Mouse (Mus musculus): ENCODE measurements at regions not wholly inside any gene's neighbourhood (a gene's known extent, or its start where the extent isn't known, plus 50 kb on each side); places are given as distances from the start of the nearest gene placed in this dataset.

- no peak for DNase-seq (ENCODE audit: extremely low read depth, low read depth, low spot score)
Observed at GRCm38 (mm10) chr2:46365428-46366134, 1248.4 kb upstream of the Zeb2 start.

DNA sequence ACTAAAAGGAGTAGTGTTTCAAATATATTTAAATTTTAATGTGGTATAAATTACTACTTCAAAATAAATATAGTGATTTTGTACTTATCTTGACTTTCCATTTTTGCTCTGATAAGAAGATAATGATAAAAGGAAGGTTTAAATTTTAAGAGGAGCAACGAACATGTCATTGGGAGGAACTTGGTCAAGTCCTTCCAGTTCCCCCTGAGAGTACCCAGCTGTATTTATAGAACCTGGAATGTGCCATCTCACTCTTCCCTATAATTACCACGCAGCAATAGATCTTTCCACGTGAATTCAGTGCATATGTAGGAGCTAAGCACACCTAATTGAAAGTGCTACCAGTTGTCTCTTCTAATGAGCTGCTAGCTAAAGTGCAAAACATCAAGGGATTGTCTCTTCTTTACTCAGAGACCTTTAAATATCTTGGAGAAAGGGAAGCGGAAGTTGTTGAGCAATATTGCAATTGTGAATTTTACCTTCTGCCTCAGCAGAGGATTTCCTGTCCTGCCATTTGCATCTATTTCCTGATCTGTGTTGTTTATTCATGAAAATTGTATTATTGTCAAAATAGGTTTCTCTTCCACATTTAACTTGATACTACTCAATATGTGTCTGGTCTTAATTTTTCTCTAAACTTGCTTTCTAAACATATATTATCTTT lies 1243.0 kb upstream of the Zeb2 start:
- DNase-seq (ENCODE audit: extremely low read depth, low read depth, low spot score), result no peak

DNA sequence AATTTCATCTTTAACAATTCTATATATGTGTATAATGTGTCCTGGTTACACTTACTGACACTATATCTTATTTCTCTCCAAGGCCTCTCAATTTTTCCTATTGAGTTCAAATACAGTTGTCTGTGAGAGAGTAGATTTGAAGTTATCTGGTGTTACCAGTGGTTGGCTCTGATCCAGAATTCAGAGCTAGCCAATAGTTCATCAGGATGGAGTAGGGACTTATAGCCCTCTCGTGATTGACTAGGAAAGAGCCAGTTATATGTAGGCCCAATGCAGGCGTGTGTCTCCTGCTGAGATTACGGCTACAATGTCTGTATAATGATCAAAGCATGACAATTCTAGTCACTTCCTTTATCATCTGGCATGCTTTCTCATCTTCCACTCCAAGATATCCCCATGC lies 1241.0 kb upstream of the Zeb2 start:
- no peak for DNase-seq (ENCODE audit: extremely low read depth, low read depth, low spot score)

DNA sequence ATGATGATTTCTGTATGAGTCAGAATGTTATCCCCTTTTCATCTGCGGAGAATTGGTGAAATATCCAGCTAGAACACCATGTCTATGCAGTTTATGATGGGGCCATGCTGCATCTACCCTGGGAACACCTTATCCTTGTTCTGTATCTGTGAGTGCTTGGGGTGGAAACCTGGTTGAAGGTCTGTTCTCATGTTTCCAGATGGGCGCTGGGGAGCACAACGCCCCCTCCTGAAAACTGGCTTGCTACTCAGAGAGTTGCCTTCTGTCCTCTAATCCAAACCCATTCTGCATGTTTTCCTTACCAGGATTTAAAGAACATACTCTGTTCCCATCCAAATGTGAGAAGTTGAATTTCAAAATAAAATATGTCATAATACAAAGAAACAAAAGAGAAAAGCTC lies 1239.5 kb upstream of the Zeb2 start:
- no peak for DNase-seq (ENCODE audit: extremely low read depth, low read depth, low spot score)

DNA sequence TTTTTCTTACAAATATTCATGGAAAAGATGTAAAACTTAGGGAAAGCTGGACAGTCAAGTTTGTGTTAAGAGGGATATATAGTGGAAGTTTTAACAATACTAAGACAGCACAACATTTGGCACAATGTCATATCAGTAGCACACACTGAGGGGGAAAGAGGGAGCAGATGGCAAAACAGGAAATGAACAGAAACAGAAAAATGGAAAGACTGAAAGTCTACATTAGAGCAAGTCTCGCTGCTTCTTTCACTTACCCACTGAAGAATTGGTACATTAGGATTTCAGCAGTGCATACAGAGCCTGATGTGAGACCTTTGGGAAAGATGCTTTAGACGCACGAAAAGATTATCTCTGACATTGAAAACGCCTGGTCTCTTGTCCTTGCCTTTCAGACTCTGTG lies 1223.5 kb upstream of the Zeb2 start:
- no peak for DNase-seq (ENCODE audit: extremely low read depth, low read depth, low spot score)

DNA sequence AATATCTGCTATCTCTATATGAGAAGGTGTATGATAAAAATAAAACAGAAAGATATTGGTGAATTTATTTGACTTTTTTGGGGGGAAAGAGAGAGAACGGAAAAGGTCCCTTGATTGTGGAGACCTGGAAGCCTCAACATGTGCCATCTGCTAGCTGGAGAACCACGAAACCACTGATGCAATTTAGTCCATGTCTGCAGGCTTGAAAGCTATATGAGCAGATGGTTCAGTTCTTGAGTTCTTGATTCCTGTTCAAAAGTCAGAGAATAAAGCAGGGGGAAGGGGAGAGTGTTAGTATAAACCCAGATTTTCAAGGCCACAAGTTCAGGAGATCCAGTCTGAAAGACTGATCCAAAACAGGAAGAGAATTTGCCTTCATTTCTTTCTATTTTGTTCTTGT lies 1199.5 kb upstream of the Zeb2 start:
- DNase-seq (ENCODE audit: extremely low read depth, low read depth, low spot score), result no peak

DNA sequence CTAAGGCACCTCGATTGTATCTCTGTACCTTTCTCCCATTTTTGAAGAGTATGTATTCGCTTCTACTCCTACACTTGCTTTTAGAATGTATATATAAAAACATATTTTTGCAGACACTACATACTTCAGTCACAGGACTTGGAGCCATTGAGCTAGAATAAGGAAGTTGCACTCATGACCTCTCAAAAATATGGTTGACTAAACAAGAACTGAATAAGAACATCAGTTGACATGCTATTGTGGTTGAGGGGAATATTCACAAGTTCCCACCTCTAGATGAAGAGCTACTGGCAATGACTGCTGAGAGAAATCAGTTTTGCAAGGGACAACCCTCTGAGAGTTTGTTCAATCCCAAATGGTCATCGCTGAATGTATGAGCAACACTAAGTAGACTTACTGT lies 1198.0 kb upstream of the Zeb2 start:
- DNase-seq (ENCODE audit: extremely low read depth, low read depth, low spot score), result no peak

DNA sequence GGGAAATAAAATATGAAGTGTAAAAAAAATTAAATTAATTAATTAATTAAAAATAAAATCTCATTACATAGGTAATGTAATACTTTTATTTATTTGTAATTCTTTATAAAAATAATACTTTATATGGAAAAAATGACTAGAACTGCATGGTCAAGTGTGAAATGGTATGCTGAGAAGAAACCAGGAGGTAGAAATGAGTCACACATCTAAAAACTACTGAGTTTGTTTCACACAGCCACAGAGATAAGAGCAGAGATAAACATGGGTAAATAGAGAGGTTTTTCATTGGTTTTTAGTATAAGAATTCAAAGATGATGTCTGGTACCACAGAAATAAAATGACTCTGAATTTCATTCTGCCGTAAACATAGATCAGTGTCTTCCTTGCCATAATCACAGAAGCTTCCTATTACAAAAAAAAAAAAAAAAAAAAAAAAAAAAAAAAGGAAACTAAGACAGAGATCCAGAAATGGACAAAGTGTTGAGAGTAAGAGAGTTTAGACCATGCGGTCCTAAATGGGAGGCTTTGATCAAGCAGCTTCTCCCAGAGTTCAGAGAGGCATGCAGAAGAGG lies 1190.5 kb upstream of the Zeb2 start:
- DNase-seq (ENCODE audit: extremely low read depth, low read depth, low spot score), result no peak

GRCm38 (mm10) chr2:46302627-46303026 lies 1185.4 kb upstream of the Zeb2 start:
- DNase-seq (ENCODE audit: extremely low read depth, low read depth, low spot score), result no peak

DNA sequence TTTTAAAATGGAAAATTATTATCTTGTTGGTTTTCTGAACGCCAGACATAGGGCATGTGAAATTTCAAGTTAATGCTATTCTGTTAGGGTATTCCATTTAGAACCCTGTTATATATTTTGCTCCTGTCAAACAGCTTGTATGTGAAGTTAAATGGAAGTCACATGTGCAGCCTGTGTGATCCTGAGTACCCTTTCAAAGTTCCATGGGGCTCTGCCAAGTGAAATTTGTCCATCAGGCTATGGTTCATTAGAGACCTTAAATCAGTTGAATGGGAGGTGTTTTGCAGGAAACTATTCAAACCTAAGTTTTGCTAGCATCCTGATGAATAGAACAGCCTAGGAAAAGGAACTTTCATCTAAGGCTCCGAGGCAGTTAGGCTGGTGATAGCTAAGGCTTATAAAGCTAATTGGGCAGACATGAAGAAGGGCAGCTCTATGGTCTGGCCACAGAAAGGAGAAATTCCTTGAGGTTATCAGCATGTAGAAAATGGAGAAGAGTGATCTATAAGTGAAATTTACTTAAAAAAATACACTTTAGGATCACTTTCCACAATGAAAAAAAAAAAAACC lies 1180.2 kb upstream of the Zeb2 start:
- DNase-seq (ENCODE audit: extremely low read depth, low read depth, low spot score), result no peak

- DNase-seq (ENCODE audit: extremely low read depth, low read depth, low spot score), result no peak
Observed at GRCm38 (mm10) chr2:46283929-46284598, 1166.9 kb upstream of the Zeb2 start.

DNA sequence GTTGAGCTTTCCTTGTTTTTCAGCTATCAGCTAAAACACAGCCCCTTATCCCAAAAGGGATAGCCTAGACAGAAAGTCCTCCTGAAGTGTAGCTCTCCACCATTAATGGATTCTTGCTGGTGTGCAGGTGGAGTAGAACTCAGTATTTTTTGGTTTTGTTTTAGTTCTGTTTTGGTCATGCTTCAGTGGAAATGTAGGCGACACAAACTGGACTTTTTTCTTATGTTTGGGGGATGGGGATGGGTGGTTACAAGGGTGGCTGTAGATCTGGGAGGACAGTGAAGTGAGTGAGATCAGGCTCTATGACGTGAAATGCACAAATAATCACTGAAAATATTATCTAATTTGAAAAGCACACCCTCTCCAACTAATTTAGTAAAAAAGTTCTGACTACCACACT lies 1163.6 kb upstream of the Zeb2 start:
- no peak for DNase-seq (ENCODE audit: extremely low read depth, low read depth, low spot score)

GRCm38 (mm10) chr2:46261618-46262017 lies 1144.4 kb upstream of the Zeb2 start:
- no peak for DNase-seq (ENCODE audit: extremely low read depth, low read depth, low spot score)

DNA sequence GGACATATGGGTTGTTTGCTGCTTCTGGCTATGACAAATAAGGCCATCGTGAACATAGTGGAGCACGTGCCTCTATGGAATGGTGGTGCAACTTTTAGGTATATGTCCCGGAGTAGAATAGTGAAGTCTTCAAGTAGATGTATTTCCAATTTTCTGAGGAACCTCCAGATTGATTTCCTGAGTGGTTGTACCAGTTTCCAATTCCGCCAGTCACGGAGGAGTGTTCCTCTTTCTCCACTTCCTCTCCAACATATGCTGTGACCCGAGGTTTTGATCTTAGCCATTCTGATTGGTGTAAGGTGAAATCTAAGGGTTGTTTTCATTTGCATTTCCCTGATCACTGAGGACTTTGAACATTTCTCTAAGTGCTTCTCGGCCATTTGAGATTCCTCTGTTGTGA lies 1134.4 kb upstream of the Zeb2 start:
- DNase-seq (ENCODE audit: extremely low read depth, low read depth, low spot score), result no peak

DNA sequence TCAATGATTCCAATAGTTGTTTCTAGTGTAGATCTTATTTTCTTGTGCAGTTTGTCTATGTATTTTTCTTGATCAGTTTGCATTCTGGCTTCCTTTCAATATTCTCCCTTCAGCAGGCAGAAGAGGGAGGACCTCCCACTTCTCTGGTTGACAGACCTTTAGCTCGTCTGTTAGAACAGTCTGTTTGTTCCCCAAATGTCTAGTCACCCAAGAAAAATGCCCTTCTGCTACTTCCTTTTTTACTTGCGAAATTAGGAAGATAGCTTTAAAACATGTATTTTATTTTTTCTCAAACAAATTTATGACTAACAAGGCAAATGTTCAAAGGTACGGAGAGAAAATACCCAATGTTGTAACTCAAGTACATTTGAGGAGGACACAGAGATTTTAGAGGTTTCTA lies 1128.5 kb upstream of the Zeb2 start:
- DNase-seq (ENCODE audit: extremely low read depth, low read depth, low spot score), result no peak

DNA sequence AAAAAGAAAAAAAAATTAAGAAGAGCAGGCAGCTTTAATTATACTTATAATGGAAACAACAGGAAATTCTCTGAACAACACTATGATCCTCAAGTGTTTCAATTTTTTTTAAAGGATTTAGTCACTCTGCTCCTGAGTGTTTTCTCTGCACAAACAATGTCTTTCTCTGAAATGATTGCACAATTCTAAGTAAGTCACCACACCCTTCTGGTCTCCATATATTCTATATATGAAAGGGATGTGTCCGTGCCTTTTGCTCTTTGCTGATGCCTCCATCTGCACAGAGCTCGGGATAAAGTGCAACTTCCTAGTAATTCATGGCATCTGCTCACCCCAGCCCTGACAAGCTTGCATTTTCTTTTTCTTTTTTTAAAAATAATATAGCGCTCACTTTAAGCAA lies 1127.5 kb upstream of the Zeb2 start:
- no peak for DNase-seq (ENCODE audit: extremely low read depth, low read depth, low spot score)

GRCm38 (mm10) chr2:46242806-46243205 lies 1125.6 kb upstream of the Zeb2 start:
- DNase-seq (ENCODE audit: extremely low read depth, low read depth, low spot score), result no peak

DNA sequence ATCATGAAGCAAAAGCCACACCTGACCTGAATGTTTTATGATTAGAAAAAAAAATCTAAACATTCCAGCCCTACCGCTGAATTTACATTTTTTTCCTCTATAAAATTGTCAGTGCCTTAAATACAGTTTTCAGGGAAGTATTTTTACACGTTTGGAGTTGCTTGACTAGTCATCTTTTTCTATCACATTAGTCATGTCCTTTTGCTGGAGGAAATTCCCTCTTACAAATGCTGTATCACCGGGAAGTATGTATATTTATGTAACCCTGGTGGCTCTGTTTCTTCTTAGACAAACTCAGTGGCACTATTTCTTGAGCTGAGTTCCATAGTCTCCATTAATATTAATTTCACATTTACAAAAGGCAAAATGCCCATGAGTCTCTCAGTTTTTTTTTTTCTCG lies 1122.7 kb upstream of the Zeb2 start:
- DNase-seq (ENCODE audit: extremely low read depth, low read depth, low spot score), result no peak

GRCm38 (mm10) chr2:46230791-46231450 lies 1113.7 kb upstream of the Zeb2 start:
- no peak for DNase-seq (ENCODE audit: extremely low read depth, low read depth, low spot score)

GRCm38 (mm10) chr2:46218336-46218957 lies 1101.3 kb upstream of the Zeb2 start:
- no peak for DNase-seq (ENCODE audit: extremely low read depth, low read depth, low spot score)

DNA sequence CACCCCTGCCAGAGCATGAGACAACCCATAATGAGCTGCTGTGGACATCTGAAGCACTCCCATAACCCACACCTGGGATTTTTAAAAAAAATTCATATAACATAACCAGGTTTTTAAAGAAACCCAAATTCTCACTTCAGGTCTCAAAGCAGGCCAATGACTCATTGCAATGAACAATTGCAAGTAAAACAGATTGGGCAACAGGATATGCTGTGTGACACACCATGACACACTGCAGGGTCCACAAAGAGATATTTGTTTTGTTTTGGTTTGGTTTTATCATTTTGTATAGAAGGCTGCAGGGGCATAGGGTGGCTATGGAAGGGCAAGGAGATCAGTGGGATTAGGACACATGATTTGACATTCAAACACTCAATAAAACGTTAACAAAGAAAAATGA lies 1082.1 kb upstream of the Zeb2 start:
- DNase-seq (ENCODE audit: extremely low read depth, low read depth, low spot score), result no peak

Measured in fat pad, adult 2 months (tissue).